Mouse (Mus musculus) WW6 (cell line): ENCODE data around the gene Nfatc2.

Source experiments
- DNase-seq: peaks from one replicate; pipeline ENCODE4 v3.0.0-alpha.2; 2013; ENCODE audit warnings: low read depth, low spot score

The Nfatc2 gene

GRCm38 (mm10) chr2:168601491-168602386 is at the start of gene Nfatc2:
Gene Nfatc2, minus strand, starts transcription at chr2:168601657.
- no peak for DNase-seq

GRCm38 (mm10) chr2:168648171-168648570 is 46.7 kb upstream of the Nfatc2 start:
- no peak for DNase-seq

GRCm38 (mm10) chr2:168644855-168645254 is 43.4 kb upstream of the Nfatc2 start:
- no peak for DNase-seq

GRCm38 (mm10) chr2:168643524-168644177 is 42.2 kb upstream of the Nfatc2 start:
- DNase-seq, result no peak

- no peak for DNase-seq
Observed at GRCm38 (mm10) chr2:168642187-168642586, 40.7 kb upstream of the Nfatc2 start.

GRCm38 (mm10) chr2:168640460-168640859 is 39.0 kb upstream of the Nfatc2 start:
- DNase-seq, result no peak

- no peak for DNase-seq
Observed at GRCm38 (mm10) chr2:168634881-168635280, 33.4 kb upstream of the Nfatc2 start.

- DNase-seq, result no peak
Observed at GRCm38 (mm10) chr2:168633301-168633816, 31.9 kb upstream of the Nfatc2 start.

- no peak for DNase-seq
Observed at GRCm38 (mm10) chr2:168632543-168632942, 31.1 kb upstream of the Nfatc2 start.

- peak; percentile 28 for DNase-seq
Observed at GRCm38 (mm10) chr2:168628787-168629186, 27.3 kb upstream of the Nfatc2 start.

- DNase-seq, result no peak
Observed at GRCm38 (mm10) chr2:168627829-168628770, 26.6 kb upstream of the Nfatc2 start.

- DNase-seq, result no peak
Observed at GRCm38 (mm10) chr2:168626385-168626784, 24.9 kb upstream of the Nfatc2 start.

GRCm38 (mm10) chr2:168625091-168625490 is 23.6 kb upstream of the Nfatc2 start:
- no peak for DNase-seq

GRCm38 (mm10) chr2:168621111-168621802 is 19.8 kb upstream of the Nfatc2 start:
- DNase-seq, result no peak

GRCm38 (mm10) chr2:168618205-168618717 is 16.8 kb upstream of the Nfatc2 start:
- DNase-seq, result no peak

- DNase-seq, result no peak
Observed at GRCm38 (mm10) chr2:168615160-168615559, 13.7 kb upstream of the Nfatc2 start.

- DNase-seq, result no peak
Observed at GRCm38 (mm10) chr2:168614170-168614872, 12.9 kb upstream of the Nfatc2 start.

- DNase-seq, result no peak
Observed at GRCm38 (mm10) chr2:168613092-168613880, 11.8 kb upstream of the Nfatc2 start.

- no peak for DNase-seq
Observed at GRCm38 (mm10) chr2:168610941-168611340, 9.5 kb upstream of the Nfatc2 start.
